ENCODE assay signal across 8 mouse cellular contexts in genomic region chr12:84180701-84181435, GRCm38 (mm10). TPM values are rescaled to one million over a fixed set of nuclear protein-coding genes. Genes with fewer than 3 reads are reported as not detected.
DNase-seq lines count a peak whose midpoint lies in the region; ATAC-seq lines count a peak whose summit lies in the region.

No protein-coding gene starts in this region.

- 12% methylated on average over 8 of the region's 8 CpGs for WGBS in liver, embryonic 16.5 days (ENCODE audit: insufficient replicate concordance)
- WGBS in neural tube, embryonic 15.5 days: 47% methylated on average over 8 of the region's 8 CpGs

- peak; percentile 57 for ATAC-seq in common myeloid progenitor, adult 5-6 weeks (replicated peaks; ENCODE audit: low read depth, poor library complexity, severe bottlenecking)
- ATAC-seq in liver, embryonic 16.5 days (ENCODE audit: low read depth): peak; percentile 62
- ATAC-seq in neural tube, embryonic 15.5 days (ENCODE audit: low FRiP score): peak; percentile 67

- peaks cover 5% of the 10 kb centered on the region; the same call in 1 of the 2 replicates for H3K36me3 ChIP-seq in liver, embryonic 16.5 days (ENCODE audit: control insufficient read depth, insufficient read depth)
- H3K36me3 ChIP-seq in neural tube, embryonic 15.5 days: no peaks in the 10 kb centered on the region

- peak overlapping the region; percentile 47 for H3K9ac ChIP-seq in liver, embryonic 16.5 days (ENCODE audit: low read depth, low read length)
- H3K9ac ChIP-seq in neural tube, embryonic 15.5 days (replicated peaks): no peak overlapping the region

- peak overlapping the region; percentile 54 for H3K27ac ChIP-seq in liver, embryonic 16.5 days (ENCODE audit: low read length)
- H3K27ac ChIP-seq in neural tube, embryonic 15.5 days (replicated peaks): peak overlapping the region; percentile 60; the same call in 1 of the 2 replicates

- no peaks in the 10 kb centered on the region for H3K9me3 ChIP-seq in liver, embryonic 16.5 days (replicated peaks; ENCODE audit: control insufficient read depth, low read length)
- no peaks in the 10 kb centered on the region for H3K9me3 ChIP-seq in neural tube, embryonic 15.5 days (replicated peaks)

- no peaks in the 10 kb centered on the region for H3K27me3 ChIP-seq in liver, embryonic 16.5 days (ENCODE audit: control insufficient read depth, insufficient read depth, low read depth, low read length)
- H3K27me3 ChIP-seq in neural tube, embryonic 15.5 days (replicated peaks): no peaks in the 10 kb centered on the region

- DNase-seq in right cerebral cortex, postnatal 10 days (ENCODE audit: low spot score in 2 of 2): peak; percentile 78 to 81
- no peak for DNase-seq in right cerebral cortex, postnatal 36 days (ENCODE audit: low spot score in 2 of 2)
- peak; percentile 67 for DNase-seq in heart, adult 8-10 months (ENCODE audit: low spot score)
- peak; percentile 86 for DNase-seq in kidney, adult 18-20 months
- no peak for DNase-seq in thymus, adult 18-20 months

- no peak overlapping the region for H3K4me3 ChIP-seq in liver, embryonic 16.5 days (ENCODE audit: low read depth, low read length)
- H3K4me3 ChIP-seq in neural tube, embryonic 15.5 days (replicated peaks): no peak overlapping the region

- H3K4me2 ChIP-seq in liver, embryonic 16.5 days (ENCODE audit: low read depth, low read length): peak overlapping the region; percentile 46
- H3K4me2 ChIP-seq in neural tube, embryonic 15.5 days: peak overlapping the region; percentile 17

- peaks cover 77% of the 10 kb centered on the region for H3K4me1 ChIP-seq in liver, embryonic 16.5 days (ENCODE audit: control insufficient read depth, low read depth, low read length)
- H3K4me1 ChIP-seq in neural tube, embryonic 15.5 days: peaks cover 63% of the 10 kb centered on the region

RNA-seq across cellular contexts. Expression of gene Pnma1, which starts 32.6 kb away (rescaled TPM):
- total RNA-seq in common myeloid progenitor, adult 5-6 weeks (2017): 0.58 and 0.64 TPM in 2 replicates
- under 1 TPM in 2 of 4 experiments, not detected in 2; 0.11 TPM for total RNA-seq in heart, adult 8-10 months (2022)
- 0.12 and 0.14 TPM in 2 replicates for polyA plus RNA-seq in liver, embryonic 16.5 days (2015; fragmentation: Nextera tagmentation; extraction: Ambion mirVana)
- polyA plus RNA-seq in neural tube, embryonic 15.5 days (2015; fragmentation: Nextera tagmentation; extraction: Ambion mirVana): 3.2 and 3.8 TPM in 2 replicates

RNA-seq across cellular contexts. Expression of gene Elmsan1, which starts 37.8 kb away (rescaled TPM):
- 13.0 and 15.1 TPM in 2 replicates for total RNA-seq in common myeloid progenitor, adult 5-6 weeks (2017)
- total RNA-seq in heart, adult 8-10 months (2022): 10 to 100 TPM; 13.1 to 17.5 (median 14.5) TPM
- 6.9 and 7.8 TPM in 2 replicates for polyA plus RNA-seq in liver, embryonic 16.5 days (2015; fragmentation: Nextera tagmentation; extraction: Ambion mirVana)
- polyA plus RNA-seq in neural tube, embryonic 15.5 days (2015; fragmentation: Nextera tagmentation; extraction: Ambion mirVana): 4.0 and 5.4 TPM in 2 replicates

Comparison
In these comparisons a context has a peak if more than half of its experiments do, and no peak if none do; other contexts are left out.
1. DNase-seq: peak in right cerebral cortex, postnatal 10 days (2 of 2), heart, adult 8-10 months (single experiment) and kidney, adult 18-20 months (single experiment); none in right cerebral cortex, postnatal 36 days (0 of 2) and thymus, adult 18-20 months (0 of 2).
2. Peak in every context shown above with its lines, with median percentiles within 50 percentile points of each other: ATAC-seq.